Mouse (Mus musculus) forebrain, embryonic 13.5 days (tissue): Measurements from ENCODE around the gene Tram2. TPM values are rescaled to one million over a fixed set of nuclear protein-coding genes. Genes with fewer than 3 reads are reported as not detected.

Experiments
- ATAC-seq: fragments of 200-750 bp; cut with Nextera tagmentation; 2 replicates; pipeline ENCODE4 v1.8.0; 2017
- H3K27ac ChIP-seq: fragments of 300-500 bp; sonication (generic); 2 replicates; pipeline ENCODE4 v1.5.1; 2015; ENCODE audit warnings: inconsistent platforms, mild to moderate bottlenecking, moderate library complexity
- H3K27me3 ChIP-seq: fragments of 300-500 bp; sonication (generic); 2 replicates; pipeline ENCODE4 v1.6.1; 2015; ENCODE audit warnings: mild to moderate bottlenecking, inconsistent platforms
- H3K36me3 ChIP-seq: fragments of 300-500 bp; sonication (generic); 2 replicates; pipeline ENCODE4 v1.6.1; 2015; ENCODE audit warnings: mild to moderate bottlenecking, inconsistent platforms; ENCODE audit not compliant: poor library complexity, severe bottlenecking
- H3K4me1 ChIP-seq: fragments of 300-500 bp; sonication (generic); 2 replicates; pipeline ENCODE4 v1.6.1; 2015; ENCODE audit warnings: inconsistent platforms
- H3K4me2 ChIP-seq: fragments of 300-500 bp; sonication (generic); 2 replicates; pipeline ENCODE4 v1.6.1; 2015; ENCODE audit warnings: inconsistent platforms, mild to moderate bottlenecking, moderate library complexity
- H3K4me3 ChIP-seq: fragments of 300-500 bp; sonication (generic); 2 replicates; pipeline ENCODE4 v1.5.1; 2015; ENCODE audit warnings: mild to moderate bottlenecking, inconsistent platforms
- H3K9ac ChIP-seq: fragments of 300-500 bp; sonication (generic); 2 replicates; pipeline ENCODE4 v1.6.1; 2015; ENCODE audit warnings: mild to moderate bottlenecking, inconsistent platforms
- H3K9me3 ChIP-seq: fragments of 300-500 bp; sonication (generic); replicated peaks from 2 replicates; pipeline ENCODE4 v1.6.1; 2016; ENCODE audit warnings: inconsistent platforms
- WGBS: fragments of 180-500 bp; shearing (Covaris S2); methylation state at CpG from one replicate; pipeline ENCODE4 v1.1.7; 2015; 5-methylcytosine and 5-hydroxymethylcytosine counted together
- polyA plus RNA-seq: library from polyadenylated mRNA; unstranded; fragments of >200 nt; fragmentation: Nextera tagmentation; extraction: Ambion mirVana; gene quantifications from 2 replicates; pipeline ENCODE4 v1.2.1, GENCODE M21; 2015

The Tram2 gene
- polyA plus RNA-seq, 1 experiment from 2014 or later: 2.3 TPM

DNA sequence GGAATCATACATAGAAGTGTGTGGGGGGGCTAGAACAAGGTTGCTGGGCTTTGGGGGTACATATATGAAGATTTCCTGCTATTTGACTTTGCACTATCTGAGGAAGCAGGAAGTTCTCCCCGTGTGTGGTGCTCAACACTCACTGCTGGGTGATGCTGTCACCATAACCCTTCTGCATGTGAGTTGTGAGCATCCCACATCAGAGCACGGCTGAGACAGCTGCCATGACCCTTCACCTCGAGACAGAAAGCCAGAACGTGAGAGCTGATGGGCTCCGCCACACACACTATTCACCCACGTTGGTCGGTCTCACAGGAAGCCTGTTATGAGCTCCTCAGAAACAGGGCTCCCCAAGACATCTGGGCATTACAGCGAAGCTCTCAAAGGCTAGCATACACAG is 74.4 kb downstream of the Tram2 start:
- H3K9ac ChIP-seq: no peak overlapping the region
- no peaks in the 10 kb centered on the region for H3K4me1 ChIP-seq
- H3K27ac ChIP-seq: no peak overlapping the region
- WGBS: 84% methylated on average over 8 of the region's 8 CpGs
- H3K36me3 ChIP-seq: peaks cover 6% of the 10 kb centered on the region; the same call in 1 of the 2 replicates
- H3K27me3 ChIP-seq: no peaks in the 10 kb centered on the region
- no peak overlapping the region for H3K4me3 ChIP-seq
- H3K9me3 ChIP-seq: no peaks in the 10 kb centered on the region
- H3K4me2 ChIP-seq: no peak overlapping the region
- no peak for ATAC-seq

DNA sequence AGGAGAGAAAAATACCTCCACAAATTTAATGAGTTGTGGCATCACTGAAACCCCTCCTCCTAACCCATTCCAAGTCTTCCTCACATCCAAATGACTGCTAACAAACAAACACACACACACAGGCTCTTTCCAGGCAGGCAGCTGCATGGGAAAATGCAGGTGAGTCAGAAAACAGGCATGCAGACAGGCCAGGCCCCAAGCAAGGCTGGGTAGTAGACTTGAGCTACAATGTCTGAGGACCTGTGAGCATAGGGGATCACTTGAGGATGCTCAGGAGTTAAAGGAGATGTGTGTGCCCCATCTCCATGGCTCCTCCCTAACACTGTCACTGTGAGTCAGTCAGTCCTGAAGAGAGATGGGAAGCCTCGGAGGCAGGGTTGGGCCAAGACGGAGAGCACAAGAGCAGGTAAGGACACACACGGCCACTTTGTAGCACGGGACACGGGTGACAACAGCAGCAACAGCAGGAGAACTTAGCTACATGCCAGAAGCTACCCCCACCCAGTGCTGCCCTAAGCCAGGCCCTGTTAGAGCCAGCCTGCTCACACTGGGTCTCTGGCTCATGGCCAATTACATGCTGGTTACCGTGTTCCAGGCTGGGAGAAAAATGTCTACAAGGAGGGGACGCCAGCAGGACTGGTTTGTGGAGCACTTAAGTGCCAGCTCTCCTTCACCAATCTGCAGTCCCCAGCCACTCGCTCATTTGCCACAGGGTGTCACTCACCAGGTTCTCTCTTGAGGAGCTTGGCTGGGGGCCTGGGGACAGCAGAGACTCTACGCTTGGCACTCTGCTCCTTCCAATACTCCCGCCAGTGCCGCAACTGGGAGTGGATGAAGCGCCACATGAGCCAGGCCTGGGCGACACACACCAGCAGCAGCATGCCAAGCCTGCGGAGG is 76.5 kb downstream of the Tram2 start:
- H3K9me3 ChIP-seq: no peaks in the 10 kb centered on the region
- no peak overlapping the region for H3K4me2 ChIP-seq
- no peaks in the 10 kb centered on the region for H3K4me1 ChIP-seq
- WGBS: 90% methylated on average over 14 of the region's 14 CpGs
- H3K36me3 ChIP-seq: peaks cover 6% of the 10 kb centered on the region; the same call in 1 of the 2 replicates
- H3K9ac ChIP-seq: no peak overlapping the region
- H3K4me3 ChIP-seq: no peak overlapping the region
- ATAC-seq: peak; percentile 71
- no peak overlapping the region for H3K27ac ChIP-seq
- no peaks in the 10 kb centered on the region for H3K27me3 ChIP-seq

DNA sequence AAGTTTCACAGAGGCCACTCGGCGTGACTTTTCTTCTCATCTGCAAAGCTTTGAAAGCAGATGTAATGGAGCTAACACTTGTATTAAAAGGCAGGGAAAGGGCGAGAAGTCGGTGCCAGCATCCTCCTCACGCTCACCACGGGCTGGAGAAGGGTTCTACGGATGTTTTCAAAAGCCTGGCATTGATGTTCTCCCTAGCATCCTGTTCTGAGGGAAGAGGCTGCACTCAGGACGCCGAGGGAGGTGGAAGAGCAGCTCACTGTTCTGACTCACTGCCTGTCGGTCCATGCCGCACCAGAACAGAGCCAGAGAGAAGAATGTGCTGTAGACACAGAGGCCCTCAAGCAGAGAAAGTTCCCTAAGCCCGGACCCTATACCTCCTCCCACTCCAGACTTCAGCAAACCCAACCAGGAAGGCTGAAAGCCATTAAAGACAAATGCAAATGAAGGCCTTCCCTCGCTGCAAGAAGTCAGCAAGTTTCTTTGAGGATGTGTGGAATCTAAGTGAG is 81.1 kb downstream of the Tram2 start:
- no peak overlapping the region for H3K4me2 ChIP-seq
- H3K9ac ChIP-seq: no peak overlapping the region
- H3K27ac ChIP-seq: no peak overlapping the region
- no peaks in the 10 kb centered on the region for H3K36me3 ChIP-seq
- H3K4me3 ChIP-seq: no peak overlapping the region
- H3K27me3 ChIP-seq: no peaks in the 10 kb centered on the region
- 0 out of 2 replicates have a peak, but pooled peaks cover 9% of the 10 kb centered on the region for H3K4me1 ChIP-seq
- no peak for ATAC-seq
- WGBS: 57% methylated on average over 13 of the region's 13 CpGs
- H3K9me3 ChIP-seq: no peaks in the 10 kb centered on the region

DNA sequence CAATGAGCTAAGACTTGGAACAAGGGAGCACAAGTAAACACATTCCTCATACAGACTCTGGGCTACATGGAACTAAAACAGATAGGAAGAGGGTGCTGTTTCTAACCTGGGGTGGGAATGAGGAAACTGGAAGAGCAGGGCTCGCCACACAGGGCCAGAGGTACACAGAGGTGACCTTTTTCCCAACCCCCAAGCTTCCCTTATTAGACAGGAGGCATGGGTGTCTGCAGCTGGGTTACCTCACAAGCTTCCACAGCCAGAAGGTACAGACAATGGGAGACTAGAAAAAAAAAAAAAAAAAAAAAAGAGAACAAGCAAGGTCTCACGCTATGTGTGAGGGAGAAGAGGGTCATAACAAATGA is 81.7 kb downstream of the Tram2 start:
- Histone ChIP-seq H3K27ac (no peak overlapping the region), H3K9me3 (no peaks in the 10 kb centered on the region), H3K4me1 (0 out of 2 replicates have a peak, but pooled peaks cover 9% of the 10 kb centered on the region), H3K27me3 (no peaks in the 10 kb centered on the region), H3K36me3 (no peaks in the 10 kb centered on the region), H3K9ac (no peak overlapping the region), H3K4me2 (no peak overlapping the region), H3K4me3 (no peak overlapping the region)
- ATAC-seq: no peak
- WGBS: 76% methylated on average over 2 of the region's 2 CpGs

DNA sequence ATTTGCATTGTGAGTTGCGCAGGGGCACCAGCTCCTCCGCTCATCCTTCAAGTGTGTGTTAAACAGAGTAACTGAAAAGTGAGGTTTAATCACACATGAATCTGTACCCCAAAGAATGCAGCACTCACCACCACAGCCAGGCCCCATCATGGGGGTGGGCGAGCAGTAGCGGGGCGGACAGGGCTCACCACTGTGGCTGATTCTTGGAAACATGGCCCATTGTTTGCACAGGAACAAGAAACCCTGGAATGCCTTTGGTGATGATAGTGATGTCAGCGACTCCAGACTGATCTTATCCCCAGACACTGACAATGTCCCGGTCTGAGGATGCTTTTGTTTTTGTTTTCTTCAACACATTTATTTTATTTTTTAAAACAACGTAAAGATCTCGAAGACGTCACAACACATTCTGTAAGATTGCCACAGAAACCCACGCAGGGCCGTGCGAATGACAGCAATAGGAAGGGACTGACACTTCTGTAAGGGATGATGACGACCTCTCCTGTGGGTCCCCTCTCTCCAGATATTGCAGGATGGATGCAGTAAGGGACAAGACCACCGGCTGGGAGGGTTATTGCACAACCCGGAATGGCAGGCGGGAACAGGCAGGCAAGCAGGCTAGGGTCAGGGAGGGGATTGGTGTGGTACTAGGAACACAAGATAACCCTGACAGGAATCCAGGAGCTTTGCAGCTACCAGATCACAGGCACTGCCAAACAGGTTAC is 82.3 kb downstream of the Tram2 start:
- Histone ChIP-seq H3K9me3 (no peaks in the 10 kb centered on the region), H3K4me3 (no peak overlapping the region), H3K36me3 (no peaks in the 10 kb centered on the region), H3K9ac (no peak overlapping the region), H3K4me1 (0 out of 2 replicates have a peak, but pooled peaks cover 9% of the 10 kb centered on the region), H3K27ac (no peak overlapping the region), H3K4me2 (no peak overlapping the region), H3K27me3 (no peaks in the 10 kb centered on the region)
- WGBS: 71% methylated on average over 17 of the region's 17 CpGs
- ATAC-seq: no peak

DNA sequence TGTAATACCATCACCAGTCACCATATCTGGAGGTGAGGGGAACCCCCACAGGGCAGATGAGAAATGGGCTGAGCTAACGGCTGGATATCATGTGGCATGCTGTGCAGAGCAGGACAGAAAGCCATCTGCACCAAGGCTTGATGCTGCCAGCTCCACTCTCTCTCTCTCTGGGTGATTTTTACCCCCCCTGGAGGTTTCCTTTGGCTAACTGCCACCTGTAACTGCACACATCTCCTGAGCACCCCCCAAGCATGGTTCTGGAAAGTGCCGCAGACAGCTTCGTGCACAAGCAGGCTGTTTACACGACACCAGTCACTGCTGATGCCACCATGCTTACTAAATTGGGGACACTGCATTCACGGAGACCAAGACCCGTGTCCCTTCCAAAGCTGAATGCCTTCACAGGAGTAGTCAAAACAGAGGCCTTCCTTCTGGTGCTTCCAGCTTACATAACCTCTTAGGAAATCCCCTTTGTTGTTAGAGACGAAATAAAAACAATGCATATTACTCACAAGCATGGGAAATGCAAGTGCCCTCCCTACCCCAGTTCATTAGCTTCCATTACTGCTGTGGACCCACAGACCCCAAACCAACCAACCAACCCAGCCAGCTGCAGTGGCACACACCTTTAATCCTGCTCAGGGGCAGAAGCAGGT is 83.6 kb downstream of the Tram2 start:
- 0 out of 2 replicates have a peak, but pooled peaks cover 9% of the 10 kb centered on the region for H3K4me1 ChIP-seq
- ATAC-seq: peak; percentile 72
- H3K36me3 ChIP-seq: no peaks in the 10 kb centered on the region
- H3K4me2 ChIP-seq: no peak overlapping the region
- no peak overlapping the region; the same call in 1 of the 2 replicates for H3K27ac ChIP-seq
- WGBS: 64% methylated on average over 7 of the region's 7 CpGs
- no peaks in the 10 kb centered on the region for H3K27me3 ChIP-seq
- no peaks in the 10 kb centered on the region for H3K9me3 ChIP-seq
- H3K9ac ChIP-seq: no peak overlapping the region
- H3K4me3 ChIP-seq: no peak overlapping the region

DNA sequence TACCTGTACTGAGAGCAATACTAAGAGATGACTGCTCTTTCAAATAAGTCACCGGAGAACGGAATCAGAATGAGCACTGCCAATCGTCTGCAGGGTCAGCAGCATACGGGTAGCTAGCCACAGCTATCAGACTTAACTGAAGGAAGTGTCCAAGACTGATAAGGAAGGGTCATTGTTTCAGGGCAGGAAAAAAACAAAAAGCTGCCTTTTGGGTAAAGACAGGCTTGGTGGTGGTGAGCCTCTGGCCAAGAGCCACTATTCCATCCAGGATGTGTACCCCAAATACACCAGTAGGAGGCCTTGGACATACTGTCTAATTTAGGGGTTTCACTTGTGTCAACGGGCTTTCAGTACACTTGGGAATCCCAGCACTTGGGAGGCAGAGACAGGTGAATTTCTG is 84.7 kb downstream of the Tram2 start:
- no peak overlapping the region for H3K4me3 ChIP-seq
- WGBS: 95% methylated on average over 5 of the region's 5 CpGs
- no peaks in the 10 kb centered on the region for H3K36me3 ChIP-seq
- 0 out of 2 replicates have a peak, but pooled peaks cover 9% of the 10 kb centered on the region for H3K4me1 ChIP-seq
- no peak overlapping the region for H3K9ac ChIP-seq
- H3K27me3 ChIP-seq: no peaks in the 10 kb centered on the region
- no peaks in the 10 kb centered on the region for H3K9me3 ChIP-seq
- no peak overlapping the region for H3K4me2 ChIP-seq
- H3K27ac ChIP-seq: no peak overlapping the region
- no peak for ATAC-seq

DNA sequence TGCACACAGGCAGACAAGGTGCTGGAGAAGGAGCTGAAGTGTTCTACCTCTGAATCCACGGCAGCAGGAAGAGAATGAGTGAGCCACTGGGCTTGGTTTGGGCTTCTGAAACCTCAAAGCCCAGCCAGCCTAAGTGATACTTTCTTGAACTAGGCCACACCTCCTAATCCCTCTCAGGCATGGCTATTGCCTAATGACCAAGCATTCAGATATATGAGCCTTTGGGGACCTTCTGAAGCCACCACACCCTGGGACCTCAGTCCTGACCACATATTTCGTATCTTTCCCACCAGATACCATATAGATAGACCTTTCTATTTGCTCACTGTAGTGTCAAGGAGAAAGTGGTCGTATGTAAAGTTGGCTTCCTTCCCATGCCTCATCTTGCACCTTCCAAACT is 85.3 kb downstream of the Tram2 start:
- Histone ChIP-seq H3K36me3 (no peaks in the 10 kb centered on the region), H3K27me3 (no peaks in the 10 kb centered on the region), H3K9ac (no peak overlapping the region), H3K4me3 (no peak overlapping the region), H3K9me3 (no peaks in the 10 kb centered on the region), H3K4me1 (0 out of 2 replicates have a peak, but pooled peaks cover 9% of the 10 kb centered on the region), H3K4me2 (no peak overlapping the region), H3K27ac (no peak overlapping the region)
- 82% methylated on average over 3 of the region's 3 CpGs for WGBS
- no peak for ATAC-seq

DNA sequence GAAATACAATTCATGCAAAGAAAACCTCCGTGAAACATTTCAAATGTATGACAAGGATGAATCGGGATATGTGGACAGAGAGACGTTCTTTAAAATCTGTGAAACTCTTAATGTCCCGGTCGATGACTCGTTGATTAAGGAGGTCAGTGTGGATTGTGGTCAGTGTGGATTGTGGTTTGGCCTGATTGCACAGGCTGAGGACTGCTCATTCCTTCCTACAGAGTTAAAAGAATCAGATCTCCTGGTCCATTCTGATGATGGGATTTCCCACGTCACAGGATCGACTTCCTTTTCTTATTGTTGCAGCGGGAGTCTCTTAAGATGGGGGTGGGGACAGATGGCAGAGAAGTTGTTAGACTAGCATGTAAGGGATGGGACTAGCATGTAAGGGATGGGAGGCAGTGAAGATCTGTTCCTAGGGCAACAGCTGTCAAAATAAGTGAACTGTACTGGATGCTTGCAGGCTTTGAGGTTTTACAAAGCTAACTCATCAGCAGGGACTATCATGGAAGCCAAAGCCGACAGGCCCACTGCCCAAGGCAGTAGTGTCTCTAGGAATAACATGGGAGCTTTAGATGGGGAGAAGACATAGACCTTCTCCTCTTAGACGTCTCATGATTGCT is 89.5 kb downstream of the Tram2 start:
- H3K27ac ChIP-seq: no peak overlapping the region
- 86% methylated on average over 11 of the region's 11 CpGs for WGBS
- H3K36me3 ChIP-seq: no peaks in the 10 kb centered on the region
- no peaks in the 10 kb centered on the region for H3K27me3 ChIP-seq
- H3K4me2 ChIP-seq: no peak overlapping the region
- ATAC-seq: no peak
- no peaks in the 10 kb centered on the region for H3K9me3 ChIP-seq
- 0 out of 2 replicates have a peak, but pooled peaks cover 3% of the 10 kb centered on the region for H3K4me1 ChIP-seq
- no peak overlapping the region for H3K9ac ChIP-seq
- no peak overlapping the region for H3K4me3 ChIP-seq

DNA sequence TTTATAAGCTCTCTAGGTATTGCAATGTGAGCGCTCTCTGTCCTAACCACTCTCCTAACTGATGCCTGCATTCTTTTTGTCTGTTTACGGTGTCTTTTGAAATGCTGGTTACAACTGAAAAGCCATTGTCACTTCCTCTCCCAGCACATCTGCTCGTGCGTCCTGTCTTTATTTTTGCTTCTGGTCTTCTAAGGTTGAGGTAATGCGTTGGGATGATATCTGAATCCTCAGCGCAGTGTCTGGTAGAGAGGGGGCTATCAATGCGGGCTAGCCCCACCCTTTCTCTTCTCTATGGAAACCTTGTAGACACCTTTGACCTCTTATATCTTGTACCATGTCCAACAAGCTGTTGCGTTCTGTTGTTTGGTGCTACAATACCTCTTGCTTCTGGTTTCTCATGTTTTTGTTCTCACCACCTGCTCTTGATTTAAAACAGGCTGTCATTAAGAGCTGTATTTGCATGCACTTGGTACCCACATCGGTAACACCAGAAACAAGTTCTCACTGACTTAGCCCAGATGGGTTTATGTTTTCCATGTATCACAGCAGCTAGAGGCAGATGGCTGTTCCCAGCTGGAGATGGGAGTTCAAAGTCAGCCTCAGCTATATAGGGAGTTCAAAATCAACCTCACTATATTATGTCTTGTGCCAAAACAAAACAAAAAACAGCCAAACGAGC is 92.5 kb downstream of the Tram2 start:
- 0 out of 2 replicates have a peak, but pooled peaks cover 3% of the 10 kb centered on the region for H3K4me1 ChIP-seq
- no peaks in the 10 kb centered on the region for H3K27me3 ChIP-seq
- no peaks in the 10 kb centered on the region for H3K36me3 ChIP-seq
- H3K4me2 ChIP-seq: no peak overlapping the region
- no peak overlapping the region for H3K4me3 ChIP-seq
- no peaks in the 10 kb centered on the region for H3K9me3 ChIP-seq
- WGBS: 61% methylated on average over 10 of the region's 10 CpGs
- ATAC-seq: peak; percentile 22; the same call in 1 of the 2 replicates
- no peak overlapping the region for H3K9ac ChIP-seq
- no peak overlapping the region for H3K27ac ChIP-seq

DNA sequence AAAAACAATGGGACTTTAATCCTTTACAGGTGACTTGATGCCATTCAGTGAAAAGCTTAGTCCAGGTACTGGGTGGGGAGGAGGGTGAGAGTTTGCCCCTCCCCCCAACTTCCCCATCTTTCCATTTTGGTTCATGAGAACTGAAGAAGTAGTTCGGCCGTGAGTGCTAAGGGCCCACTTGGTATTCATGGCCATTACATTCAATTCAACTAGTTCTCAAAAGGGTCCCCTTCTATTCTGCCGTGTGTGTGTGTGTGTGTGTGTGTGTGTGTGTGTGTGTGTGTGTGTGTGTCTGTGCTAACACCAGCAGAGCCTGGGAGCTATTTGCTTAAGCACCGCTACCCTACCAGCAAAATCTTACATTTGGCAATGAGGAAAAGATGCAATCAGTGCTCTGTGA is 94.4 kb downstream of the Tram2 start:
- Histone ChIP-seq H3K27me3 (no peaks in the 10 kb centered on the region), H3K4me1 (0 out of 2 replicates have a peak, but pooled peaks cover 3% of the 10 kb centered on the region), H3K36me3 (no peaks in the 10 kb centered on the region), H3K4me2 (no peak overlapping the region), H3K4me3 (no peak overlapping the region), H3K27ac (no peak overlapping the region), H3K9me3 (no peaks in the 10 kb centered on the region), H3K9ac (no peak overlapping the region)
- ATAC-seq: peak; percentile 54; the same call in 1 of the 2 replicates
- 21% methylated on average over 4 of the region's 4 CpGs for WGBS
